Mouse (Mus musculus): ENCODE data around the gene Elmo1. TPM values are rescaled to one million over a fixed set of nuclear protein-coding genes. Genes with fewer than 3 reads are reported as not detected.

The Elmo1 gene
- polyA plus RNA-seq, 1 experiment from 2014 or later: 14.9 TPM

DNA sequence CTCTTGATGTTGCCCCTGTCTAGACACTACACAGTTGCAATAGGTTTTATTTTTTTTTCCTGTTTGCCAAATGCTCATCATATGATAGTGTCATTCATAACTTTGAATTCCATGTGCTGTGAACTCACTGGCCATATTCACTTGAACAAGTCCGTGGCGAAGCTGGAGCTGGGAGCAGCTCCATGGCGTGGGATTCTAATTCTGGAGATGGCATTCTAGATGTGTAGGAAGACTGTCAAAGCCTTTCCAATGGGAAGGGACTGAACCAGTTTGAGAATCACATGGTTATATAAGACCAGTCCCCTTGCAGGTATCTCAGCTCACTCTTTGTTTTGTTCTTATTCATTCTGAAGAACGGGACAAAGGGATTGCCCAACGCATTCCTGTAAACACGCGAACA lies 211.4 kb downstream of the Elmo1 start:
- Histone ChIP-seq H3K9me3 (no peaks in the 10 kb centered on the region), H3K4me2 (replicated peaks) (no peak overlapping the region), H3K36me3 (no peaks in the 10 kb centered on the region), H3K27ac (no peak overlapping the region), H3K4me1 (replicated peaks) (no peaks in the 10 kb centered on the region), H3K4me3 (replicated peaks) (no peak overlapping the region), H3K9ac (no peak overlapping the region), H3K27me3 (replicated peaks) (no peaks in the 10 kb centered on the region)
- WGBS: 94% methylated on average over 7 of the region's 7 CpGs
- no peak for ATAC-seq

DNA sequence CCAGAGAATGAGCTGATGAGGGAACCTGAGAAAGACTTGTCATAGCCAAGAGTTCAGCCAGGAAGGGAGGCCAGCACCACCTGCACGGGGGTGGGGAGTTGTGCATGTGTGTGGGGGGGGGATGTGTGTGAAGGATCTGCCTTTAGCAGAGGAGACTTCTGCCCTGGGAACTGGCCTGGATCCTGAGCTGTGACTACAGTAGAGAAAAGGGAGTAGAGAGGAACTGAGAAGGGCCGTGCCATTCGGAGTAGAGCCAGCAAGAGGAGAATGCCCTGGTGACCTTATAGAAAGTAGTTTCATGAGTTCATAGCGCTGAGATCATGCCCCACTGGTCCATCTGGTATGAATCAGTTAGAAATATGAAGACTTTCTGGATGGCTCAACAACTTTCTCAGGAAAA lies 215.2 kb downstream of the Elmo1 start:
- no peaks in the 10 kb centered on the region for H3K4me1 ChIP-seq (replicated peaks)
- H3K27me3 ChIP-seq (replicated peaks): no peaks in the 10 kb centered on the region
- H3K4me2 ChIP-seq (replicated peaks): no peak overlapping the region
- H3K27ac ChIP-seq: no peak overlapping the region
- ATAC-seq: no peak
- H3K36me3 ChIP-seq: no peaks in the 10 kb centered on the region
- WGBS: 76% methylated on average over 4 of the region's 4 CpGs
- no peak overlapping the region for H3K4me3 ChIP-seq (replicated peaks)
- no peak overlapping the region for H3K9ac ChIP-seq
- H3K9me3 ChIP-seq: no peaks in the 10 kb centered on the region

DNA sequence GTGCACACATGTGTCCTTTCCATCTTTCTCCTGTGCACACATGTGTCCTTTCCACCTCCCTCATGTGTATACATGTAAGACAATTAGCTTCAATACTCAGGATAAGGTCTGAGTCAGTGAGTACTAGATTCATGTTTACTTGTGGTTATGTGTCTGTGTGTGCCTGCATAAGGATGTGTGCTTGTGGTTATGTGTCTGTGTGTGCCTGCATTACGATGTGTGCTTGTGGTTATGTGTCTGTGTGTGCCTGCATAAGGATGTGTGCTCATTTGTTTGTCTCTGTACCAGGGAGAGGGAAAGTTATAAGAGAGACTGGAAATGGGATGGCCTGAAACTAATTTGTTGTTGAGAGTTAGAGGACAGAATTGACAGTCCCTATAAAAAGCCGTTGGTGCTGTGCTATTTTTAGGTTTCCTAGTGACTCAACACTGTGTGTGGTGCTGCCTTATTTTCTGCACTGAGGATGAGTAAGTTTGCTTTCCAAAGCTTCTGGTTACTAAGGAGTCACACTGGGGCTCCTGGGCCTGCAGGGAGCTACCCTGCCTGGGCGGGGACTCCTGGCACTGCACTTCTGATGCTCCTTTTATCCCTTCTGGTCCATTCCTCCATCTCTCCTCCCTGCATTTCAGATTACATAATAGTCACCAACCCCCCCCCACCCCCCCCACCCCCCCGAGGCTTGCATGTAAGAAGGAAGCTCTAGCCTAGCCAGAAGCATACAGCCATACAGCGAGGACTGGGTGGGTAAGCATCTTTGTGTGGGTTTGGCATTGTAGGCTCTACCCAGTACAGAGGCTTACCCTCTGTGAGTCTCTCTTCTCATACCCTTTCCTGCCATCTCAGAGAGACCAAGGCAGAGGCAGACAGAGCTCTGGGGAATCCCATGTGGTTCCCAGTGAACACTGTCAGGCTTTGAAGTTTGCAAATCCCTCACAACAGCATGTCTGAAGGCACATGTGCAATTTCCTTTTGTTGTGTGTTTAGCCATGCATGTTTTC lies 216.1 kb downstream of the Elmo1 start:
- no peak for ATAC-seq
- Histone ChIP-seq H3K27me3 (replicated peaks) (no peaks in the 10 kb centered on the region), H3K9ac (no peak overlapping the region), H3K36me3 (no peaks in the 10 kb centered on the region), H3K4me2 (replicated peaks) (no peak overlapping the region), H3K4me3 (replicated peaks) (no peak overlapping the region), H3K27ac (no peak overlapping the region), H3K4me1 (replicated peaks) (no peaks in the 10 kb centered on the region), H3K9me3 (no peaks in the 10 kb centered on the region)
- 70% methylated on average over 5 of the region's 5 CpGs for WGBS

DNA sequence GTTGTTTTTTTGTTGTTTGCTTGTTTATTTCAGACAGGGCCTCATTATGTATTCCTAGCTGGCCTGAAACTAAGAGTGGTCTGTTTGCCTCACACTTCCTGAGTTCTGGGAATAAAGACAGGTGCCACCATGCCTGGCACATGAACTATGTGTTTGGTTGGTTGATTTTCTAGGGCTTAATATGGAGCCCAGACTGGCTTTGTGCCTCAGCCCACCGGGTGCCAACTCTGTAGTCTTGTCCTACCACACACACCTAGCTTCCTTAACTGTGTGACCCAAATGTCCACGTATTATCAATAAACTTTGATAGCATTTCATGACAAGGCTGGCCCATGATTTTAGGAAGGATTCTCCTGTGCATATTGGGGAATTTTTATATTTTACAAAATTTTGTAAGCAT lies 217.0 kb downstream of the Elmo1 start:
- H3K9me3 ChIP-seq: no peaks in the 10 kb centered on the region
- H3K27me3 ChIP-seq (replicated peaks): no peaks in the 10 kb centered on the region
- H3K36me3 ChIP-seq: no peaks in the 10 kb centered on the region
- H3K4me2 ChIP-seq (replicated peaks): no peak overlapping the region
- no peak overlapping the region for H3K9ac ChIP-seq
- no peak overlapping the region for H3K4me3 ChIP-seq (replicated peaks)
- 82% methylated on average over 2 of the region's 2 CpGs for WGBS
- no peak overlapping the region for H3K27ac ChIP-seq
- no peaks in the 10 kb centered on the region for H3K4me1 ChIP-seq (replicated peaks)
- ATAC-seq: no peak

DNA sequence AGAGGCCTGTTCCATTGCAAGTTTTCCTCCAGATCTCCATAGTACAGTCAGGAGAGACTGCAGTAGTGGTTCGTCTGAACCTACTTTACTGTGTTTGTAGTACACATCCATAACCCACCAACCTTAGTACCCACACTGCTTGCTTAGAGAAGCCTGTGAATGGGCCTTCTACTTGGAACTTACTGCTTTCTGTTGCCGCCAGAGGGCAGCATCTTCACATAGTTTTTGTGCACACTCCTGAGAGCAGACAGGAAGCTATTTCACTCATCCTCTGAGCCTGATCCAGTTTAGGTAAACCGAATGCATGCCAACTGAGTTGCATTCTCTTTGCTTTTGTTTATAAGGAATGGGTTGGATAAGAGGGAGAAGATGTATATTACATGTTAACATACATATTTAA lies 221.2 kb downstream of the Elmo1 start:
- H3K27ac ChIP-seq: no peak overlapping the region
- H3K9me3 ChIP-seq: no peaks in the 10 kb centered on the region
- no peak overlapping the region for H3K9ac ChIP-seq
- 20% methylated on average over 3 of the region's 3 CpGs for WGBS
- H3K36me3 ChIP-seq: no peaks in the 10 kb centered on the region
- ATAC-seq: no peak
- no peak overlapping the region for H3K4me2 ChIP-seq (replicated peaks)
- no peaks in the 10 kb centered on the region for H3K4me1 ChIP-seq (replicated peaks)
- H3K27me3 ChIP-seq (replicated peaks): no peaks in the 10 kb centered on the region
- no peak overlapping the region for H3K4me3 ChIP-seq (replicated peaks)

DNA sequence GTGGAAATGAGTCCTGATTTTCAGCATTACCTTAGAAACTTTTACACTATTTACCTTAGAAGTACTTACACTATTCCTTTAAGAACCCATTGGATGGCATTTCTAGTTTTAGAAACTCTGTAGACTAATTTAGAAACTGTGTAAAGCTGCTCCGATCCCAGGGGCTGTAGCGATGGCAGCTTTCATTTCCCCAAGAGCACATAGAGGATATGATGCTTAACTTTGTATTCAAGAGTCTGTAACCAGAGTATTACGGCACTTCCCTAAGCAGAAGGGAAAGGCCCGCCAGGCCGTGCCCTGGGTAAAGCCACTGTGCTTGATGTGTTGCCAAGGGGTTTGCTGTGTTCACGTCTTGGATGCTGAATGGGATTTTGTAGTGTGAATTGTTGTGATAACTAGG lies 222.9 kb downstream of the Elmo1 start:
- H3K4me1 ChIP-seq (replicated peaks): no peaks in the 10 kb centered on the region
- 91% methylated on average over 6 of the region's 6 CpGs for WGBS
- H3K27me3 ChIP-seq (replicated peaks): no peaks in the 10 kb centered on the region
- H3K9ac ChIP-seq: no peak overlapping the region
- H3K36me3 ChIP-seq: no peaks in the 10 kb centered on the region
- H3K4me2 ChIP-seq (replicated peaks): no peak overlapping the region
- no peak overlapping the region for H3K27ac ChIP-seq
- no peak for ATAC-seq
- H3K4me3 ChIP-seq (replicated peaks): no peak overlapping the region
- H3K9me3 ChIP-seq: no peaks in the 10 kb centered on the region

DNA sequence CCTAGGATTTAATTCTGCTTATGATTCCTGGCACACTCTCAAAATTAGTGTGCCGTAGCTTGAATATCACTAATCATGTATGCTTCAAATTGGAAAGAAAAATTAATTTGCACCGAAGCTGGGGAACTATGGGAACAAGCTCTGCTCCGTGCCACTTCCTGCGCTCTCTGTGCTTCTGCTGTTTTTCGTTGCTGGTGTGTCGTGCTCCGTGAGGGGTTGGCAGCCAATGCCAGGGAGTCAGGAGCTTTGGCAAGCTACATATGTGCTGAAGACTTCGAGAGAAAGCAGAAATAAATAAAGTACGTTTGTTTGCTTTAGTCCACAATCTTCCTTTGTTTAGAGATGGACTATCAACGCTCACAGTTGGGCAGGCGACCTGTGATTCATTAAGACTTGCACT lies 225.7 kb downstream of the Elmo1 start:
- WGBS: 77% methylated on average over 11 of the region's 11 CpGs

DNA sequence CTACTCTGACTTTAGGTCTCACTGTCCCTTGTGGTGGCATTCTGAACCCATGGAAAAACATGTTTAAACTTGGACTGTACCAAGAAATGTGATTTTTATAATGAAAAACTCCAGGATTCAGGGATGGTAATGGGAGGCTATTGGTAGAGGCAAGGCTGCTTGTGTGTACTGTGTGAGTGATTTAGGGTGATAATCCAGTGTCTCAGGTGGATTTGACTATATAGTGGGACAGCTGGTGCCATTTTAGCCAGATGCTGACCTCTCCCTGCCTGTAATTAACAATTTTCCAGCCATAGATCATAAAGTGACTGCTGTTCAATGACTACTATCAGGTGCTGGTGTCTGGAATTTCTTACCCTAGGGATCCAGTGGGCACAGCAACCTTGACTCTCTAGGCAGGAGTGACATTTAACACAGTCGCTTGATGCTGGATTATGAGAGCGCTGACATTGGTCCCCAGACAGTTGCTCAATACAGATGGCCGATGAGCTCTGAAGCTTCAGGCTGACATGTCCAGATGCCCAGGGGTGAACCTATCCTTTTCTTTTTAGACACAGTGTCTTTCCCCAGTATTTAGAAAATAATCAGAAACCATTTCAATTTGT lies 228.3 kb downstream of the Elmo1 start:
- no peak overlapping the region for H3K4me2 ChIP-seq (replicated peaks)
- H3K27ac ChIP-seq: no peak overlapping the region
- no peak overlapping the region for H3K9ac ChIP-seq
- no peaks in the 10 kb centered on the region for H3K27me3 ChIP-seq (replicated peaks)
- no peak overlapping the region for H3K4me3 ChIP-seq (replicated peaks)
- WGBS: 93% methylated on average over 3 of the region's 3 CpGs
- H3K9me3 ChIP-seq: no peaks in the 10 kb centered on the region
- H3K36me3 ChIP-seq: no peaks in the 10 kb centered on the region
- no peaks in the 10 kb centered on the region for H3K4me1 ChIP-seq (replicated peaks)
- no peak for ATAC-seq

More for the DNA sequence above, 225.7 kb downstream of the Elmo1 start:
- H3K9ac ChIP-seq: no peak overlapping the region
- H3K4me1 ChIP-seq (replicated peaks): no peaks in the 10 kb centered on the region
- H3K4me3 ChIP-seq (replicated peaks): no peak overlapping the region
- H3K4me2 ChIP-seq (replicated peaks): no peak overlapping the region
- H3K36me3 ChIP-seq: no peaks in the 10 kb centered on the region
- no peaks in the 10 kb centered on the region for H3K9me3 ChIP-seq
- no peaks in the 10 kb centered on the region for H3K27me3 ChIP-seq (replicated peaks)
- H3K27ac ChIP-seq: no peak overlapping the region
- no peak for ATAC-seq

DNA sequence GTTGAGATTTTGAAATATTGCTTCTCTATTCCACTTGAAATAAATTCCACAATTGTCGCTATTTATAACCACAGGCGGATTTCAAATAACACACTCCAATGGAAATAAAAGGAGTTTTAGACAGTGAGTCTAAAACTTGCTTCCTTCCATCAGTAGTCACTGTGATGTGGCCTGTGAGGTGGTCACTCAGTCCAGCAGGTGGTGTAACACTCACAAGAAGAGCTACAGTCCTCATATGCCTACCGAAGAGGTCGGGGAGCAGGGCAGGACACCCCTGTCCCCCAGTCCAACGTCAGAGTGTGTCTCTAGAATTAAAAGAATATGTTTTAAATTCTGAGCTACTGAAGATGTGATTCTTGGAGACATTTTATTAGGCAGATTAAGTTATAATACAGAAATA lies 229.8 kb downstream of the Elmo1 start:
- H3K4me2 ChIP-seq (replicated peaks): no peak overlapping the region
- H3K27ac ChIP-seq: no peak overlapping the region
- no peak overlapping the region for H3K4me3 ChIP-seq (replicated peaks)
- H3K4me1 ChIP-seq (replicated peaks): no peaks in the 10 kb centered on the region
- no peaks in the 10 kb centered on the region for H3K27me3 ChIP-seq (replicated peaks)
- H3K9ac ChIP-seq: no peak overlapping the region
- H3K9me3 ChIP-seq: no peaks in the 10 kb centered on the region
- no peaks in the 10 kb centered on the region for H3K36me3 ChIP-seq
- ATAC-seq: no peak
- WGBS: 85% methylated on average over 5 of the region's 5 CpGs

DNA sequence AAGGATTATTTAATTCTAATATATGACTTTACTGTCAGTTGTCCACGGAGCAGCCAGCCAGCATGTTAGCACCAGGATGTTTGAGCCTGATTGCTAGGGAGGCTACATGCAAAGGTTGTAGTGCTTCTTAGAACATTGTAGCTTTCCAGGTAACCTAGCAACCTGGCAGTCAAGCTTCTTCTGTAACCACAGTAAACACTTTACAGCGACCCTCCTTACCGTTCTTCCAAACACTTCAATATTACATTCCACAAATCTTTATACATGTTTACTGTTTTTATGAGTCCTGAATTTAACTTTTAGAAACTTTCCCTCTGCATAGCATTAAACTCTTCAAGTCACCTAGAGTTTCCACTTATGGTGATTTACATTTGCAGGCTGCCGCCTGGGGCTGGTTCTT lies 233.1 kb downstream of the Elmo1 start:
- ATAC-seq: no peak
- Histone ChIP-seq H3K27ac (no peak overlapping the region), H3K4me2 (replicated peaks) (no peak overlapping the region), H3K9ac (no peak overlapping the region), H3K36me3 (no peaks in the 10 kb centered on the region), H3K27me3 (replicated peaks) (no peaks in the 10 kb centered on the region), H3K9me3 (no peaks in the 10 kb centered on the region), H3K4me3 (replicated peaks) (no peak overlapping the region), H3K4me1 (replicated peaks) (no peaks in the 10 kb centered on the region)
- WGBS: 64% methylated on average over 4 of the region's 4 CpGs

DNA sequence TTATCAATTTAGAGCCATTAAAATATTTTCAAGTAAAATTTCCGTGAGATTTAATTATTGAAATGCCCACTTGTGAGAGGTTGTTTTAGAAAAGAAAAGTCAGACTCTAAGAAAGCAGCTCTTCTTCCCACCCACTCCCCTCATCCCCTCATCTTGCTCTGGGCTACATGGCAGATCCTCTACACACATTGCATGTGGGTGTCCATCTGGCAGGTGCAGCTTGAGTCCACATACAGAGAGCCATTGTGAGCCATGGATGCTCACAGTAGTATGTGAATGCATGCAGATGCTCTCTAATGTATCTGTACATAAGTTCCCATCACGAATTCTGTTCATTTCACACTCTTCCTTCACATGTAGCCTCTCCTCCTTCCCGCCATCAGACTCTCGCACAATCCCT lies 236.7 kb downstream of the Elmo1 start:
- Histone ChIP-seq H3K9ac (no peak overlapping the region), H3K36me3 (no peaks in the 10 kb centered on the region), H3K27me3 (replicated peaks) (no peaks in the 10 kb centered on the region), H3K27ac (no peak overlapping the region), H3K4me2 (replicated peaks) (no peak overlapping the region), H3K4me3 (replicated peaks) (no peak overlapping the region), H3K4me1 (replicated peaks) (no peaks in the 10 kb centered on the region), H3K9me3 (no peaks in the 10 kb centered on the region)
- WGBS: 93% methylated on average over 4 of the region's 4 CpGs
- ATAC-seq: no peak

DNA sequence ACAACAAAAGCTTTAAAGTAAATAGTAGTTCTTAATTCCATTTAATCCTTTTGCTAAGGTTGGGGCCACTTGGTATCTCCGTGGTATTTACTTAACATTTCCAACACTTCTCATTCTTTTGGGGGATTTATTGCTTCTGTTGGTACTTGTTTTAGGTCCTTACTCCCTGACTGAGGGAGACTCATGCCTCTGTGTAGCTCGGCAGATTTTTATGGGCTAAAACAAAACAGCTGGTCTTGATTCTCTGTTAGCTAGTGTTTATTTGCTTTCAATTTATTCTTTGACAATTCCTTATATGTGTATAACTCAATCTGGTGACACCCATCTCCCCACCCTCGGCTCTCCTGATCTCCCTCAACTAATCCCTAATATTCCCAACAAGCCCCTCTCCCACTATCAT lies 237.6 kb downstream of the Elmo1 start:
- Histone ChIP-seq H3K4me2 (replicated peaks) (no peak overlapping the region), H3K27ac (no peak overlapping the region), H3K4me1 (replicated peaks) (no peaks in the 10 kb centered on the region), H3K9ac (no peak overlapping the region), H3K27me3 (replicated peaks) (no peaks in the 10 kb centered on the region), H3K4me3 (replicated peaks) (no peak overlapping the region), H3K9me3 (no peaks in the 10 kb centered on the region), H3K36me3 (no peaks in the 10 kb centered on the region)
- no peak for ATAC-seq
- WGBS: 41% methylated on average over 3 of the region's 3 CpGs

DNA sequence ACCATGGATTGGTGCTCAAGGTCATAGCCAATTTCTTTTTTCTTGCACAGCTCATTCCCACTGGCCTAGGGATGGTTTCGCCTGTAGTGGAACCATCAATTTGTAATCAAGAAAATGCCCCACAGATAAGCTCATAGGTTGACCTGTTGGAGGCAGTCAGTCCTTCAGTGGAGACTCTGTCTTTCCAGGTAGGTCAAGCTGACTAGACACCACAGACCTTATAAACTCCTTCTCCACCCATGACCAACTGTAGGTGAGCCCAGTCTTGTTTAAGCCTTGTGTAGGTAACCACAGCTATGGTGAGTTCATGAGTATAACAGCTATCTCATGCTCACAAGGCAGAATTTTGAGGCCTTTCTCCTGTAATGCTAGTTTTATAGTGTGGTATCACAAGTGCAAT lies 238.3 kb downstream of the Elmo1 start:
- H3K27me3 ChIP-seq (replicated peaks): no peaks in the 10 kb centered on the region
- H3K4me1 ChIP-seq (replicated peaks): no peaks in the 10 kb centered on the region
- no peak overlapping the region for H3K4me3 ChIP-seq (replicated peaks)
- 88% methylated on average over 1 of the region's 1 CpGs for WGBS
- H3K27ac ChIP-seq: no peak overlapping the region
- no peaks in the 10 kb centered on the region for H3K36me3 ChIP-seq
- no peak for ATAC-seq
- H3K9ac ChIP-seq: no peak overlapping the region
- H3K9me3 ChIP-seq: no peaks in the 10 kb centered on the region
- H3K4me2 ChIP-seq (replicated peaks): no peak overlapping the region

Data from intestine, embryonic 15.5 days (tissue).